Mouse (Mus musculus) neural tube, embryonic 15.5 days (tissue): ENCODE results near the gene Rapgef1. TPM values are rescaled to one million over a fixed set of nuclear protein-coding genes. Genes with fewer than 3 reads are reported as not detected.

ENCODE experiments used
- ATAC-seq: fragments of 200-750 bp; cut with Nextera tagmentation; 2 replicates; pipeline ENCODE4 v1.8.0; 2017; ENCODE audit warnings: mild to moderate bottlenecking, moderate TSS enrichment, moderate library complexity; ENCODE audit not compliant: low FRiP score
- H3K27ac ChIP-seq: fragments of 300-500 bp; sonication (generic); replicated peaks from 2 replicates; pipeline ENCODE4 v1.5.1; 2015; ENCODE audit warnings: mild to moderate bottlenecking, inconsistent platforms
- H3K27me3 ChIP-seq: fragments of 300-500 bp; sonication (generic); replicated peaks from 2 replicates; pipeline ENCODE4 v1.6.1; 2015; ENCODE audit warnings: inconsistent platforms
- H3K36me3 ChIP-seq: fragments of 300-500 bp; sonication (generic); 2 replicates; pipeline ENCODE4 v1.6.1; 2015; ENCODE audit warnings: inconsistent platforms
- H3K4me1 ChIP-seq: fragments of 300-500 bp; sonication (generic); 2 replicates; pipeline ENCODE4 v1.6.1; 2015; ENCODE audit warnings: inconsistent platforms
- H3K4me2 ChIP-seq: fragments of 300-500 bp; sonication (generic); 2 replicates; pipeline ENCODE4 v1.6.1; 2015; ENCODE audit warnings: inconsistent platforms, mild to moderate bottlenecking, moderate library complexity
- H3K4me3 ChIP-seq: fragments of 300-500 bp; sonication (generic); replicated peaks from 2 replicates; pipeline ENCODE4 v1.5.1; 2015; ENCODE audit warnings: mild to moderate bottlenecking, inconsistent platforms
- H3K9ac ChIP-seq: fragments of 300-500 bp; sonication (generic); replicated peaks from 2 replicates; pipeline ENCODE4 v1.6.1; 2015; ENCODE audit warnings: mild to moderate bottlenecking, inconsistent platforms
- H3K9me3 ChIP-seq: fragments of 300-500 bp; sonication (generic); replicated peaks from 2 replicates; pipeline ENCODE4 v1.6.1; 2016; ENCODE audit warnings: inconsistent platforms
- WGBS: fragments of 180-500 bp; shearing (Covaris S2); methylation state at CpG from one replicate; pipeline ENCODE4 v1.1.7; 2015; ENCODE audit warnings: mixed read lengths; 5-methylcytosine and 5-hydroxymethylcytosine counted together
- polyA plus RNA-seq: library from polyadenylated mRNA; unstranded; fragments of >200 nt; fragmentation: Nextera tagmentation; extraction: Ambion mirVana; gene quantifications from 2 replicates; pipeline ENCODE4 v1.2.1, GENCODE M21; 2015

Rapgef1 gene
- 16.3 and 16.9 TPM in 2 replicates for polyA plus RNA-seq

DNA sequence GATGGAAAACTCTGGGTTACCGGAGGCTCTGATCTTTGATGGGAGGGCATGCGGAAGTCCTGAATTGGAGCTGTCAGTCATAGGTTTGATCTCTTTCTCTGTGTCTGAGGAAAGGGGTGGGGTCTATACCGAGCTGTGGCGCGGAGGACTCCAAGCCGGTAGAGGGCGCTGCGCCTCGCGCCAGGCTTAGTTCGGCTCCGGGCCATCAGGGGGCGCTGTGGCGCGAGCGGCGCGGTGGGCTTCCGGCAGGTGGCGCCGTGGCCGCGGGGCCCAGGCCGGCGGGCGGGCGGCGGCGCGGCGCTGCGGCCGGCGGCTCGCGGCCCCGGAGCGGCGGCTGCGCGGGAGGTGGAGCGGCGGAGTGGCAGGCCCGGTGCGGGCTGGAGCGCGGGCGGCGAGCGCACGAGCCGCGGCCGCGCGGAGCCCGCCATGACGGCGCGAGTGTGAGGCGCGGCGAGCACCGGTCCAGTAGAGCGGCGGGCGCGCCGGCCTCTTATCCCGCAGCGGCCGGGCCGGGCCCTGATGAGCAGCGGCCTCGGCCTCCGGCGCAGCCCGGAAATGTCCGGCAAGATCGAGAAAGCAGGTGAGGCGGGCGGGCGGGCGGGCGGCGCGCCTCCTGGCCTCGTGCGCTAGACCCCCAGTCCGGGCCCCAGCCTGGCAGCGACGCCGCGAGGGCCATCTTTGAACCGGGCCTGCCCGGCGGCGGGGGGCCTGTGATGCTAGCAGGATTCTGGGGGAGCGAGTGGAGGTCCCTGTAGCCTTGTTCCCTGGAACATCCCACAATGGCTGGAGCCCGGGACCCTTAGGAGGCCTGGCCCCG is at the start of gene Rapgef1:
Gene Rapgef1, plus strand, starts transcription at position 237 of the 817 bp plus-strand sequence.
- H3K9ac ChIP-seq, result peak within 1 kb of the TSS; percentile 78
- WGBS, result under 1% methylated on average over 88 of the region's 101 CpGs
- H3K27me3 ChIP-seq, result no peaks in the 10 kb centered on the region
- H3K9me3 ChIP-seq, result no peaks in the 10 kb centered on the region
- ATAC-seq, result peak; percentile 81
- H3K4me1 ChIP-seq, result peaks cover 39% of the 10 kb centered on the region
- H3K36me3 ChIP-seq, result no peaks in the 10 kb centered on the region
- peak within 1 kb of the TSS; percentile 91 for H3K27ac ChIP-seq
- H3K4me3 ChIP-seq, result peak within 1 kb of the TSS; percentile 69
- peak within 1 kb of the TSS; percentile 84 for H3K4me2 ChIP-seq

DNA sequence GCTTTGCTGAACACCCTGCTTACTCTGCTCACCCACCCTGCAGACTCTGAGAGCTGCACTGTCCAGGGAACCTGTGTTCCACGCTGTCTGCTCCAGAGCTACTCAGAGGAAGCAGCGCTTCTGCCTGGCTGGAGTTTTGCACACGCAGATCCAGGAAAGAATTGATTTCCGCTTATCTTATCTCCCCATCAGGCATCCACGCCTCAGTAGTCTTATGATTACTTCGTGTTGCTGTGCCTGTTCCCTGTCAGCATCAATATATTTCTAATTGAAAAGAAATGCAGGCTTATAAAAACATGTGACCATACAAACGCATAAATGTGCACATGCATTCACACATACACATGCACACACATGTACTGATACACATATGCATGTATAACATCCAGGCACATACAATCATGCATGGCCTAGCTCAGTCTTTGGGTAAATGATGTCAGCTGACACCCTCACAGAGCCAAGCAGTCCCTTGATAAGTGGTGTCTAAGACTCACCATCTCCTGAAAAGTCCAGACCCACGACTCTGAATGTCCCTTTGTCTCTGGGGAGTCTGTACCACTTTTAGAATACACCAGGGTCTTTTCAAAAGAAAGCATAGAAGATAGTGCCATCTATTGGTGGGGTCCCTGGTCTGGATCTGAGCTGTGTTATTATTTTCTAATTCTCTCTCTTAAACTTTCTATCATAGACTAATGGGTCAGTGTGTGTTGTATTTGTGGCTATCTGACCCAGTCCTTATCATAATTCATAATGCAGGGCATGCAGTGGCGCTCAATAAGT is 47.4 kb upstream of the Rapgef1 start:
- H3K27me3 ChIP-seq, result no peaks in the 10 kb centered on the region
- H3K4me1 ChIP-seq, result peaks cover 17% of the 10 kb centered on the region
- H3K36me3 ChIP-seq, result no peaks in the 10 kb centered on the region
- no peak overlapping the region for H3K9ac ChIP-seq
- no peak for ATAC-seq
- H3K4me3 ChIP-seq, result no peak overlapping the region
- 58% methylated on average over 9 of the region's 9 CpGs for WGBS
- H3K27ac ChIP-seq, result no peak overlapping the region
- no peak overlapping the region for H3K4me2 ChIP-seq
- no peaks in the 10 kb centered on the region for H3K9me3 ChIP-seq

DNA sequence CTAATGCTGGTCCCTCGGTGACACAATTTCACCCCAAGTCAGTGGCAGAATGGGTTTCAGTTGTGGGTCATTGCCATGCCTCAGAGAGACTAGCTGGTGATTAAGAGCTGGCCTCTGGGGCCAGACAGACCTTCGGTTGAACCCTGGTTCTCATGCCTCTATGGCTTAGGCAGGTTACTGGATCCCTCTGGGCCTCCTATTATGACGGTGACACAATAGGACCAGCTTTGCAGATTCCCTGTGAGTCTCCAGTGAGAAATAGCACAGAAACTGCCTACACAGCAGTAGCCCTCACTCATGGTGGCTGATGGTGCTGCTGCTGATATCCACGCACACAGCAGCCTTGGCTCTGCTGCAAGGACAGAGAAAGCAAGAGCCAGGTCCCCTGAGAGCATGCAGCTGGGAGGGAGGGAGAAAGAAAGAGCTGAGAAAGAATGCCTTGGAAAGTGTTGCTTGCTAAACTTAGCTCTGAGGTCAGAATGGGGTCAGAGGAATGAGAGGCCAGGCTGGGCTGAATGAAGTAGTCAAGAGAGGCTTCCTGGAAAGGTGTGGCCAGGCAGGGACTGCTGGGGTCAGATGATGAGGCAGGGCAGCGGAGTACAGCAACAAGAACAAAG is 46.6 kb upstream of the Rapgef1 start:
- no peaks in the 10 kb centered on the region for H3K36me3 ChIP-seq
- 17% methylated on average over 5 of the region's 5 CpGs for WGBS

DNA sequence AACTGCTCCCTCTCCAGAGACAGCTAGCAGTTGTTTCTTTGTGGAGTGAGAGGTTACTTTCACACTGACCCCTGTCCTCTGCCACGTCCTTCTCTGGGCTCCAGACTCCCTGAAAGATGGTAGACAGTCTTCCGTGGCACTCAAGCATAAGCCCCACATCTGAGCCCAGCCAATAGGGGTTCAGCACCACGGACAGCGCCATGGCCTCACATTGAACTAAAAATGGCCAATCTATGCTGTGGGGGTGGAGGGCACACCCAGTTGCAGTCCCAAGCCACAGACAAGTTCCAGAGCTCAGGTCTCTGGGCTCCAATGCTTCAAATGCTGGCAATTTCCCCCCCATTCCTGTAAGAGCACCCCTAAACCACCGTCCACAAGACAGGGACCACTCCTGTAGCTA is 45.9 kb upstream of the Rapgef1 start:
- H3K9ac ChIP-seq, result no peak overlapping the region
- no peaks in the 10 kb centered on the region for H3K27me3 ChIP-seq
- peaks cover 17% of the 10 kb centered on the region for H3K4me1 ChIP-seq
- H3K4me2 ChIP-seq, result no peak overlapping the region
- ATAC-seq, result no peak; the same call in 1 of the 2 replicates
- 5% methylated on average over 5 of the region's 5 CpGs for WGBS
- H3K9me3 ChIP-seq, result no peaks in the 10 kb centered on the region
- H3K27ac ChIP-seq, result no peak overlapping the region
- H3K36me3 ChIP-seq, result no peaks in the 10 kb centered on the region
- H3K4me3 ChIP-seq, result no peak overlapping the region

More for the DNA sequence above, 46.6 kb upstream of the Rapgef1 start:
- Histone ChIP-seq H3K27me3 (no peaks in the 10 kb centered on the region), H3K4me3 (no peak overlapping the region), H3K4me1 (peaks cover 17% of the 10 kb centered on the region), H3K4me2 (no peak overlapping the region), H3K9me3 (no peaks in the 10 kb centered on the region), H3K27ac (no peak overlapping the region), H3K9ac (no peak overlapping the region)
- ATAC-seq, result no peak

DNA sequence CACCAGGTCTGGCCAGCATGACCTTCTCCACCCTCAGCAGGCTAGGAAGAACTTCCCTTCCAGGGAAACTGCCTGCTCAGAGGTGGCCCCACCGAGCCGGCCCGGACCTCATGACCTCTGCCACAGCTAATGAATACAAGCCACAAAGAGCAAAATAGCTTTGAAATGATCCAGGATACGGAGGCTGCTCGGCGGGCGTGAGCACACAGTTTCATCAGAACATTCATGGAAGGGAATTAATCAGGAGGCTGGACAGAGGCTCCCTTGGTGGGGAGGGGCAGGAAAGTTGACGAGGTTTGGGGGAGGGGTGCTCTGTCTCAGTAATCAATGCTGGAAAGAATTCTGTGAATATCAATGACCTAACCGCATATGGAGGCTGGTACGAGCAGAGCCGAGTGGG is 45.3 kb upstream of the Rapgef1 start:
- no peaks in the 10 kb centered on the region for H3K9me3 ChIP-seq
- WGBS, result 7% methylated on average over 11 of the region's 11 CpGs
- no peak for ATAC-seq
- H3K36me3 ChIP-seq, result no peaks in the 10 kb centered on the region
- no peaks in the 10 kb centered on the region for H3K27me3 ChIP-seq
- H3K9ac ChIP-seq, result no peak overlapping the region
- H3K4me1 ChIP-seq, result peaks cover 17% of the 10 kb centered on the region
- no peak overlapping the region for H3K4me2 ChIP-seq
- no peak overlapping the region for H3K4me3 ChIP-seq
- H3K27ac ChIP-seq, result no peak overlapping the region

DNA sequence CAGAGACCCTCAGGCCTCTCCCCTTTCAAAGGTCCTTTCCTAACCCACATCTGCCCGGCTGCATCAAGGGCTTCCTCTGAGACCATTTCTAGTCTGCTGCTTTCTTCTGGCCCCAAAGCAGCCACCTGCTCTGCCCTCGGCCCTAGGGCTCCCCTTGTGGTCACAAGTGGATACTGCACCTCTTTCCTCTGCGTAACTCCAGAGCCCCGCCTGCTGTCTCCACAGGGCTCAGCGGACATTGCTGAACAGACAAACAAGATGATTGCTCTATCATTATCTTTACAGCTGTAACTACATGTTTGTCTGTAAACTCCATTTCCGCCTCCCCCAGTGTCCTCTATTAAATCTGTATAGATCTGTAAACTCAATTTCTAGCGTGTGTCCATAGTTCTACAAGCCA is 37.1 kb upstream of the Rapgef1 start:
- 2% methylated on average over 7 of the region's 7 CpGs for WGBS
- no peak overlapping the region for H3K9ac ChIP-seq
- H3K27ac ChIP-seq, result no peak overlapping the region
- H3K36me3 ChIP-seq, result no peaks in the 10 kb centered on the region
- ATAC-seq, result no peak
- no peaks in the 10 kb centered on the region for H3K9me3 ChIP-seq
- H3K4me2 ChIP-seq, result no peak overlapping the region
- H3K4me3 ChIP-seq, result no peak overlapping the region
- H3K4me1 ChIP-seq, result peaks cover 9% of the 10 kb centered on the region
- no peaks in the 10 kb centered on the region for H3K27me3 ChIP-seq

DNA sequence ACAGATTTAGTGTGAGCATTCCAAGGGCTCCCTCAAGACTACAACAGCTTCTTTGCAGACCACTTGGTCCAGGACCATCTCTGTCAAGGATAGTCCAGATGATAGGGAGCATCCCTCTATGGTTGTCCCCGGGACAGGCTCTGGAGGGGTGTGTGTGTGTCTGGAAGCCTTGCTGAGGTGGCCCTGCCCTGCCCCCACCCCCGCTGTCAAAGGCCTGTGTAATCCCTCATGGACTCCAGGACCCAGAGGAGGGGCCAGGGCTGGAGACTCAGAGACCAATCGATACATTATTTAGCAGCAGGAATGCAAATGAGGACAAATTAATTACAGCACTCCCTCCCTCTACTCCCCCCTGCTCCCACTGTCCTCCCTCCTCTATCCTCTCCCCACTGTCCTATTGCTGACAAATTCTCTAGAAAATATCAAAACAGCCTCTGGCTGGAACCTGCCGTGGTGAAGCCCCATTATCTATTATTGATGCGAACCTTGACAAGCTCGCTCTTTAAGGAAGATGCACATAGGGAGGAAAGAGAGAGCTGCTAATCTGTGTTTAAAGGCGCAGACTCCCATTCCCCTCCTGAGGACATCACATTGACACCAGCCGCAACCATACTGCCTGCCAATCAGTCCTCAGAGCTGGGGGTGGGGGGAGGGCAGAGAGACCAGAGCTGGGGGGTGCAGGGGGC is 33.4 kb upstream of the Rapgef1 start:
- peak; percentile 41; the same call in 1 of the 2 replicates for ATAC-seq
- Histone ChIP-seq H3K36me3 (no peaks in the 10 kb centered on the region), H3K27me3 (no peaks in the 10 kb centered on the region), H3K4me2 (peak overlapping the region; percentile 19; the same call in 1 of the 2 replicates), H3K9me3 (no peaks in the 10 kb centered on the region), H3K9ac (peak overlapping the region; percentile 15; the same call in 1 of the 2 replicates), H3K4me1 (peaks cover 9% of the 10 kb centered on the region), H3K27ac (no peak overlapping the region), H3K4me3 (no peak overlapping the region)
- WGBS, result 13% methylated on average over 8 of the region's 8 CpGs

DNA sequence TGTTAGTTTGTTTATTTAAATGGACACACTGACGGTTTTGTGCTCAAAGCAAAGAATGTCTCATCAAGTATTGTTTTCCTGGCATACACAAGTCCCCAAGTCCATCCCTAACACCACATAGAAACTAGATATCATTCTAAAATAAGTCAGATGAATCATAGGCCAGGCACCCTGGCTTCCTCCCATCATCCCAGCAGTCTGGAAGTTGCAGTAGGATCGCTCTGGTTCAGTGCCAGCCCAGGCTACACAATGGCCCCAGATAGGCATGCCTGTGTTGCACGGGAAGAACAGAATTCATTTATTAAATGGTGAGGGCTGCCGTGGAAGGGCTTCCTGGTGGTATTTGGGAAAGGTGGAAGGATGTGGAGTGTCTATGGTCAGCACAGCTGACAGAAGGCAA is 31.5 kb upstream of the Rapgef1 start:
- 67% methylated on average over 4 of the region's 4 CpGs for WGBS
- ATAC-seq, result no peak
- H3K4me2 ChIP-seq, result no peak overlapping the region
- H3K27me3 ChIP-seq, result no peaks in the 10 kb centered on the region
- no peak overlapping the region for H3K27ac ChIP-seq
- H3K9me3 ChIP-seq, result no peaks in the 10 kb centered on the region
- no peaks in the 10 kb centered on the region for H3K36me3 ChIP-seq
- H3K4me1 ChIP-seq, result peaks cover 9% of the 10 kb centered on the region
- no peak overlapping the region for H3K4me3 ChIP-seq
- no peak overlapping the region for H3K9ac ChIP-seq

DNA sequence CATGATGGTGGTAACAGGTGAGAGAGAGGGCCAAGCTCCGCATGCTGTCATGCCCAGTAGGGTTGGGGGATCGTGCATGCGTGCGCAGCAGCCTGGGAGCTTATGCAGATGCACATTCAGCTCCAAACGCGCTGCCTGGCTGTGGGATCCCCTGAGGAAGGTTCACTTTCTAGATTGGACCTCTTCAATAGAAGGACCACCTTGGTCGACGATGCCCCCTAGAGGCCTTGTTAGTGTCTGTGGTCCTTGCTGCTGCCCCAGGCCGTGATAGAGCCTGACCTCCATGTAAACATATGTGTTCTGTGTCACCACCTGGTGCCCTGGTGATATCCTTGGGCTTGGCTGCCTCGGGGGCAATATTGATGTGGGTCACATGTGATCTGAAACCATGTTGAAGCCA is 30.3 kb upstream of the Rapgef1 start:
- Histone ChIP-seq H3K27me3 (no peaks in the 10 kb centered on the region), H3K27ac (no peak overlapping the region), H3K36me3 (no peaks in the 10 kb centered on the region), H3K9me3 (no peaks in the 10 kb centered on the region), H3K9ac (no peak overlapping the region), H3K4me3 (no peak overlapping the region), H3K4me1 (peaks cover 9% of the 10 kb centered on the region), H3K4me2 (no peak overlapping the region)
- no peak for ATAC-seq
- 27% methylated on average over 10 of the region's 10 CpGs for WGBS

DNA sequence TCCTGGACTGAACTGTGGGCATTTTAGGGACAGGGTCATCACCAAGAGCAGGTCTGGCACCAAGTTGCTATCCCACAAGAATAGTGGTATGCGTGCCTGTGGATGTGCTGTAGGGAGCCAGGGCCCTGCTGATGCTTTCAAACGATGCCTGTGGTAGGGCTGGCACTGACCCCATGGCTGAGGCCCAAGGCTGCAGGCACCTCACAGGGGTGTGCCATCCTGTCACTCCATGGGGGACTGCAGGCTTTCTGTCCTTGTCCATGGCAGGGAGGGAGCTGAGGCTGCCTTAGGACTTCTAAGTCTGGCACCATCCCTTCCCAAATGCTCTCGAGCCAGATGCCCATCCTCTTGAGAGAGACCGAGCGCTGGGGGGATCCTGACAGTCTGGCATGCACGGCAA is 27.9 kb upstream of the Rapgef1 start:
- H3K9me3 ChIP-seq, result no peaks in the 10 kb centered on the region
- H3K36me3 ChIP-seq, result no peaks in the 10 kb centered on the region
- no peak overlapping the region for H3K27ac ChIP-seq
- H3K4me2 ChIP-seq, result no peak overlapping the region
- H3K27me3 ChIP-seq, result no peaks in the 10 kb centered on the region
- ATAC-seq, result no peak
- no peak overlapping the region for H3K4me3 ChIP-seq
- 0 out of 2 replicates have a peak, but pooled peaks cover under 1% of the 10 kb centered on the region for H3K4me1 ChIP-seq
- 84% methylated on average over 6 of the region's 6 CpGs for WGBS
- no peak overlapping the region for H3K9ac ChIP-seq

DNA sequence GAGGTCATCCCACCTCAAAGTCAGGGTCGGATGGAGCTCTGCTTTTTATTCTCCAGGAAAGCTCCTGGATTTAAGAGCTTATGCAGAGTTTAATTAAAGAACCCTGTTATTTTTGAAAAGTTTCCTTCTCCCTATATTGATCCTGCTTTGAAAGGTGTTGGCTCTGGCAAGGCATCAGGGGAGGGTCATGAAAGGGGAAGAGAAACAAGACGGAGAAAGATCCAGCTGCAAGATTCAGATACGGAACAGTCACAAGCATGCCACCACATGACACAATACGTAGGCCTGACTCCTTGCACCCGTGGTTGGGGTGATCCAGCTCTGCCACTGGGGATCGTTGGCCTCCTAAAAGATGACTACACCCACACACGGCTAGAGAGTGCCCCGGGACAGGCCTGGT is 27.0 kb upstream of the Rapgef1 start:
- Histone ChIP-seq H3K4me3 (no peak overlapping the region), H3K36me3 (no peaks in the 10 kb centered on the region), H3K4me1 (no peaks in the 10 kb centered on the region), H3K9ac (no peak overlapping the region), H3K27me3 (no peaks in the 10 kb centered on the region), H3K4me2 (no peak overlapping the region), H3K9me3 (no peaks in the 10 kb centered on the region), H3K27ac (no peak overlapping the region)
- WGBS, result 68% methylated on average over 8 of the region's 8 CpGs
- no peak for ATAC-seq
